25 mouse cellular contexts compared by ENCODE assay signal in genomic region chr13:108763295-108763694, GRCm38 (mm10).
"Had no signal": no experiment of that assay in that cellular context is flagged by ENCODE, and none has a peak within 500 bp of the region (broad histone marks: within the 10 kb centered on the region; RNA-seq: fewer than 3 reads in every experiment).

No protein-coding gene starts in this region.

- H3K9me3 ChIP-seq: heart, embryonic 13.5 days; heart, embryonic 15.5 days; intestine, embryonic 15.5 days; limb, embryonic 13.5 days; limb, embryonic 15.5 days; liver, embryonic 12.5 days had no signal

- H3K36me3 ChIP-seq: heart, embryonic 13.5 days; heart, embryonic 15.5 days; intestine, embryonic 15.5 days; limb, embryonic 13.5 days; limb, embryonic 15.5 days; liver, embryonic 12.5 days had no signal

- H3K4me3 ChIP-seq: heart, adult 2 months; heart, embryonic 13.5 days; heart, embryonic 15.5 days; intestine, embryonic 15.5 days; layer of hippocampus, adult 2 months; left cerebral cortex, adult 2 months; limb, embryonic 13.5 days; limb, embryonic 15.5 days; liver, embryonic 12.5 days had no signal

- H3K9ac ChIP-seq: heart, embryonic 13.5 days; heart, embryonic 15.5 days; hindbrain, embryonic 14.5 days; intestine, embryonic 15.5 days; limb, embryonic 13.5 days; limb, embryonic 15.5 days; liver, embryonic 12.5 days; liver, embryonic 14.5 days had no signal

- ATAC-seq: hindbrain, embryonic 16.5 days; intestine, embryonic 15.5 days; intestine, postnatal 0 days; liver, embryonic 12.5 days had no signal

- H3K27me3 ChIP-seq: heart, embryonic 13.5 days; heart, embryonic 15.5 days; intestine, embryonic 15.5 days; limb, embryonic 13.5 days; limb, embryonic 15.5 days; liver, embryonic 12.5 days had no signal

- DNase-seq: gastrocnemius, postnatal 14 days; gastrocnemius, postnatal 36 days; heart, adult 11 months; heart, adult 2 months; heart, postnatal 14 days; heart, postnatal 36 days; kidney, adult 18-20 months; kidney, adult 8-10 months; kidney, postnatal 10 days; kidney, postnatal 25 days; kidney, postnatal 4 days; left cerebral cortex, postnatal 4 days had no signal

- H3K4me2 ChIP-seq: heart, embryonic 11.5 days; heart, embryonic 13.5 days; heart, embryonic 15.5 days; hindbrain, embryonic 14.5 days; intestine, embryonic 15.5 days; limb, embryonic 13.5 days; limb, embryonic 15.5 days; liver, embryonic 12.5 days had no signal

- H3K4me1 ChIP-seq: heart, embryonic 13.5 days; heart, embryonic 15.5 days; intestine, embryonic 15.5 days; limb, embryonic 13.5 days; limb, embryonic 15.5 days; liver, embryonic 12.5 days had no signal

- H3K27ac ChIP-seq: heart, adult 2 months; heart, embryonic 13.5 days; heart, embryonic 15.5 days; hindbrain, embryonic 14.5 days; intestine, embryonic 15.5 days; layer of hippocampus, adult 2 months; left cerebral cortex, adult 2 months; limb, embryonic 13.5 days; limb, embryonic 15.5 days; liver, embryonic 12.5 days; liver, embryonic 14.5 days had no signal
